ENCODE assay signal across 7 mouse cellular contexts in the genomic region with DNA sequence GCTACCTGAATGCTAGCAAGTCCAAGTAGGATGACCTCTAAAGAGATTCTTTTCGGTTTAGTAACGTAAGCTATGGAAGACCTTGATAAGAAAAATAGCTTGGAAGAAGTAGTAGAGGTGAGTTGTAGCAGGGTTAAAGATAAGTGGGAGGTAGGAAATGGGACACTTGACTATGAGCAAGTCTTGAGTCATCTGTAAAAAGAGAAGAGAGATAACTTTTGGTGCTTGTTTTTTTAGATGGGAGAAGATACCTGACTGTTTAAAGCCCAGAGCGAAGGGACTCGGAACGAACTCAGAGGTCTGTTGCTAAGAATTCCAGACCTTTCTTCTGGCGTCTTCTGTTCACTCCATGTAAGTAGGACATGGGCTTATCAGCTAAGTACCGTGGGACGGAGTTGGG. TPM values are rescaled to one million over a fixed set of nuclear protein-coding genes. Genes with fewer than 3 reads are reported as not detected.
A peak's percentile ranks its signal among the peaks of the same experiment; 100 is the strongest.
DNase-seq lines count a peak whose midpoint lies in the region; ATAC-seq and TF ChIP-seq lines count a peak whose summit lies in the region.

A gene (plus strand): TSS at position 301 of the 400 bp plus-strand sequence.

- no peaks in the 10 kb centered on the region for H3K36me3 ChIP-seq in lung, postnatal 0 days (ENCODE audit: insufficient read depth, low read length)
- peaks cover 6% of the 10 kb centered on the region for H3K36me3 ChIP-seq in forebrain, embryonic 10.5 days (replicated peaks)
- H3K36me3 ChIP-seq in myocyte (ENCODE audit: control insufficient read depth, insufficient read depth): no peaks in the 10 kb centered on the region

- 94% methylated on average over 8 of the region's 8 CpGs for WGBS in lung, postnatal 0 days
- 93% methylated on average over 8 of the region's 8 CpGs for WGBS in forebrain, embryonic 10.5 days

- H3K4me3 ChIP-seq in lung, postnatal 0 days (ENCODE audit: low read depth, low read length): peak within 1 kb of the TSS; percentile 55
- H3K4me3 ChIP-seq in forebrain, embryonic 10.5 days: peak within 1 kb of the TSS; percentile 74
- H3K4me3 ChIP-seq in myocyte: peak within 1 kb of the TSS; percentile 31

- H3ac ChIP-seq in myocyte (ENCODE audit: control insufficient read depth, insufficient read length): peak within 1 kb of the TSS; percentile 19

- no peak for TF ChIP-seq EP300 in lung, postnatal 0 days (IDR thresholded peaks at IDR 0.05)

- peak within 1 kb of the TSS; percentile 32; the same call in 1 of the 2 replicates for H3K27ac ChIP-seq in lung, postnatal 0 days (ENCODE audit: low read length)
- peak within 1 kb of the TSS; percentile 94 for H3K27ac ChIP-seq in forebrain, embryonic 10.5 days

- peak within 1 kb of the TSS; percentile 67 for H3K4me2 ChIP-seq in lung, postnatal 0 days (replicated peaks; ENCODE audit: low read depth, low read length)
- peak within 1 kb of the TSS; percentile 39 for H3K4me2 ChIP-seq in myocyte (ENCODE audit: low read depth)

- no peak for ATAC-seq in lung, postnatal 0 days

- no peaks in the 10 kb centered on the region for H3K9me3 ChIP-seq in lung, postnatal 0 days (ENCODE audit: low read length)
- H3K9me3 ChIP-seq in forebrain, embryonic 10.5 days: 0 out of 2 replicates have a peak, but pooled peaks cover 2% of the 10 kb centered on the region

- no peaks in the 10 kb centered on the region for H3K79me2 ChIP-seq in myocyte (ENCODE audit: control insufficient read depth, insufficient read depth)

- no peak for TF ChIP-seq POLR2A in myocyte (IDR thresholded peaks at IDR 0.05; ENCODE audit: insufficient read length, low read depth)

- H3K27me3 ChIP-seq in lung, postnatal 0 days (replicated peaks; ENCODE audit: insufficient read depth, low read length): no peaks in the 10 kb centered on the region
- peaks cover 27% of the 10 kb centered on the region; the same call in 1 of the 2 replicates for H3K27me3 ChIP-seq in forebrain, embryonic 10.5 days (ENCODE audit: poor library complexity, severe bottlenecking)
- H3K27me3 ChIP-seq in myocyte (ENCODE audit: control insufficient read depth, insufficient read depth, insufficient read length): no peaks in the 10 kb centered on the region

- no peak for DNase-seq in lung, postnatal 0 days (ENCODE audit: low spot score)
- DNase-seq in lung, postnatal 14 days: no peak
- no peak for DNase-seq in forebrain, embryonic 10.5 days (ENCODE audit: extremely low spot score, low spot score)
- no peak for DNase-seq in layer of hippocampus, postnatal 14 days (ENCODE audit: low spot score in 2 of 2)
- no peak for DNase-seq in embryo, embryonic 10 days (ENCODE audit: low spot score)
- DNase-seq in cerebellum, adult 9-10 months: no peak

- no peak for TF ChIP-seq CTCF in lung, postnatal 0 days (IDR thresholded peaks at IDR 0.05)

- peak within 1 kb of the TSS; percentile 43; the same call in 1 of the 2 replicates for H3K9ac ChIP-seq in lung, postnatal 0 days (replicated peaks; ENCODE audit: low read depth)

- no peaks in the 10 kb centered on the region; the same call in 1 of the 2 replicates for H3K4me1 ChIP-seq in lung, postnatal 0 days (ENCODE audit: insufficient read depth, low read depth, low read length)
- peaks cover 29% of the 10 kb centered on the region for H3K4me1 ChIP-seq in forebrain, embryonic 10.5 days

TF ChIP-seq in myocyte, 11 proteins besides CTCF, POLR2A, EP300 and RAD21:
- TF ChIP-seq POLR2AphosphoS2 (IDR thresholded peaks at IDR 0.05; ENCODE audit: insufficient read length, low read depth) (no peak), MYOD1 (IDR thresholded peaks at IDR 0.05; ENCODE audit: control insufficient read depth in 1 of 3, insufficient read length in 2 of 3, low read depth in 2 of 3) (no peak), MYOG (IDR thresholded peaks at IDR 0.05; ENCODE audit: control insufficient read depth in 1 of 3, insufficient read depth in 1 of 3, insufficient read length in 2 of 3, low read depth in 2 of 3) (no peak), SRF (IDR thresholded peaks at IDR 0.05; ENCODE audit: control insufficient read depth, insufficient read length, low read depth) (no peak), TCF3 (IDR thresholded peaks at IDR 0.05; ENCODE audit: insufficient read length, low read depth) (no peak), CEBPB (IDR thresholded peaks at IDR 0.05; ENCODE audit: insufficient read depth, poor library complexity, severe bottlenecking) (no peak), TCF12 (IDR thresholded peaks at IDR 0.05; ENCODE audit: insufficient read depth, poor library complexity, severe bottlenecking) (no peak), E2F4 (IDR thresholded peaks at IDR 0.05; ENCODE audit: insufficient read depth) (no peak), MAX (IDR thresholded peaks at IDR 0.05; ENCODE audit: low read depth) (no peak), USF1 (IDR thresholded peaks at IDR 0.05; ENCODE audit: low read depth) (no peak), REST (IDR thresholded peaks at IDR 0.05; ENCODE audit: insufficient read depth, insufficient read length) (no peak)

RNA-seq across cellular contexts. Expression of the gene that starts here (rescaled TPM):
- 3.7 and 4.2 TPM in 2 replicates for polyA plus RNA-seq in lung, postnatal 0 days (2015; fragmentation: Nextera tagmentation; extraction: Ambion mirVana)
- 11.5 and 13.2 TPM in 2 replicates for polyA plus RNA-seq in forebrain, embryonic 10.5 days (2016; fragmentation: Nextera tagmentation; extraction: Ambion mirVana)
- 10 to 100 TPM; 24.4 to 24.6 TPM for total RNA-seq in layer of hippocampus, postnatal 14 days (2021)
- polyA plus RNA-seq in myocyte (2012; fragmentation: generic; extraction: Trizol): 8.5 TPM
